In the genomic region with DNA sequence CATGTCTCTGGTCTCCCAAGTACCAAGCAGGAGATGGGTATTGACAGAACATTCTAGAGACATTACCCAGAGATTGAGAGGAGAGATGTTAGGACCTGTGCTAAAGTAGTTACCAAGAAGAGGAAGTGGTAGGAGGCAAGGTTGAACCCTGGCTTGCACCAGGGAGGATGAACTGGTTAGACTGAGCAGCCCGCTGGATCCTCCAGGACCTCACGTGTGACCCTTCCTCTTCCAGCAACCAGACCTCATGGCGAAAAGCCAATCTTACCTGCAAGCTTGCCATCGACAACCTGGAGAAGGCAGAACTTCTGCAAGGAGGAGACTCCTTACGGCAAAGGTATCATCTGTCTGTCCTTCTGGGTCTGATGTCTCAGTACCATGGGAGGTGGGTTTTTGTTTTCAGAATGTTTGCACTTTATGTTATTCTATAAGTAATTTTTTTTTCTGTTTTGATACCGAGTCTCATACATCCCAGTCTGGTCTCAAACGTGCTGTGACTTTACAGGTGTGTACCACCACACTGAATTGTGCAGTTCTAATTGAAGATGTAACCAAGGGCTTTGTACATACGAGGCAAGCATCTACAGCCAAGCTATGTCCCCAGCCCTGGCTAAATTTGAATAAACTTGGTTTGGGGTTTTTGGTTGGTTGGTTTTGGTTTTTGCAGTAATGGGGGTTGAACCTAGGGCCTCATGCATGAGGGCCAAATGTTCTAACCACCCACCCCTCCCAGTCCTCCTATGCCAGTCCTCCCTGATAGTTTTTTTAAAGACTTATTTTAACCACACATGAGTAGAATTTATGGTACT, we compare ENCODE assay signal across 25 mouse cellular contexts. TPM values are rescaled to one million over a fixed set of nuclear protein-coding genes. Genes with fewer than 3 reads are reported as not detected.
DNase-seq lines count a peak whose midpoint lies in the region; TF ChIP-seq lines count a peak whose summit lies in the region.
"Had no signal": no experiment of that assay in that cellular context is flagged by ENCODE, and none has a peak within 500 bp of the region (broad histone marks: within the 10 kb centered on the region; RNA-seq: fewer than 3 reads in every experiment).

No protein-coding gene starts in this region.

- peaks cover 4% of the 10 kb centered on the region for H3K4me1 ChIP-seq in bone marrow, adult 2 months (ENCODE audit: control insufficient read depth, insufficient read depth, low read length)
- H3K4me1 ChIP-seq: embryonic facial prominence, embryonic 12.5 days; forebrain, embryonic 12.5 days; hindbrain, embryonic 10.5 days; hindbrain, embryonic 15.5 days had no signal

- H3K4me3 ChIP-seq in bone marrow, adult 2 months (replicated peaks; ENCODE audit: control insufficient read depth, low read depth, low read length): no peak overlapping the region
- no peak overlapping the region for H3K4me3 ChIP-seq in gastrocnemius, adult 2 months
- H3K4me3 ChIP-seq: embryonic facial prominence, embryonic 12.5 days; forebrain, embryonic 12.5 days; hindbrain, embryonic 10.5 days; hindbrain, embryonic 15.5 days had no signal

- no peak for TF ChIP-seq POLR2A in bone marrow, adult 2 months (IDR thresholded peaks at IDR 0.05; ENCODE audit: borderline replicate concordance, control insufficient read depth, low read depth, low read length)

- DNase-seq in heart, adult 11 months: peak; percentile 85
- DNase-seq in heart, postnatal 36 days: no peak
- DNase-seq in spleen, adult 18-20 months: peak; percentile 24 to 34
- DNase-seq in spleen, postnatal 4 days (ENCODE audit: low spot score in 2 of 2): no peak
- DNase-seq in A20 (ENCODE audit: low read depth, low spot score): peak; percentile 93
- DNase-seq in gastrocnemius, adult 2 months: no peak
- DNase-seq in retina, embryonic 14.5 days (ENCODE audit: low spot score): no peak
- DNase-seq: adrenal gland, adult 8-10 months; adrenal gland, postnatal 36 days; cerebellum, adult 11 months; cerebellum, adult 9-10 months; cerebellum, postnatal 25 days; gastrocnemius, postnatal 25 days; heart, postnatal 10 days had no signal

- intact Hi-C loops in heart, postnatal 36 days (cut with DNase I): no loop called here
- intact Hi-C loops in gastrocnemius, adult 2 months (cut with DNase I): no loop called here

- TF ChIP-seq CTCF in bone marrow, adult 2 months (IDR thresholded peaks at IDR 0.05; ENCODE audit: control insufficient read depth, insufficient read depth, low read length): no peak
- no peak for TF ChIP-seq CTCF in gastrocnemius, adult 2 months (IDR thresholded peaks at IDR 0.05)

- H3K27ac ChIP-seq in bone marrow, adult 2 months (ENCODE audit: control insufficient read depth, insufficient read depth, low read depth, low read length, poor library complexity): peak overlapping the region; percentile 67; the same call in 1 of the 2 replicates
- no peak overlapping the region for H3K27ac ChIP-seq in gastrocnemius, adult 2 months
- H3K27ac ChIP-seq: embryonic facial prominence, embryonic 12.5 days; forebrain, embryonic 12.5 days; hindbrain, embryonic 10.5 days; hindbrain, embryonic 15.5 days had no signal

- 79% methylated on average over 8 of the region's 8 CpGs for WGBS in bone marrow, adult 2 months

RNA-seq across cellular contexts. Expression of gene Bnip1, which starts 8.8 kb away (rescaled TPM):
- 10 to 100 TPM; 24.5 to 27.2 TPM for total RNA-seq in heart, postnatal 36 days (2021)
- 20.7 and 29.5 TPM in 2 replicates for polyA plus RNA-seq in bone marrow, adult 2 months (2011; ENCODE audit: insufficient read depth, insufficient read length, low replicate concordance, missing spikeins)
- 10 to 100 TPM; 27.3 to 30.3 TPM for total RNA-seq in gastrocnemius, adult 2 months (2021)

RNA-seq across cellular contexts. Expression of gene Nkx2-5, which starts 55.1 kb away (rescaled TPM):
- 10 to 100 TPM; 80.7 TPM for total RNA-seq in heart, postnatal 36 days (2021)
- polyA plus RNA-seq in bone marrow, adult 2 months (2011; ENCODE audit: insufficient read depth, insufficient read length, low replicate concordance, missing spikeins): not detected in 2 replicates
- total RNA-seq in gastrocnemius, adult 2 months (2021): not detected
- total RNA-seq: adrenal gland, adult 8-10 months; adrenal gland, postnatal 36 days; G1E; gastrocnemius, adult 18-20 months; gastrocnemius, postnatal 25 days; granulocyte monocyte progenitor cell, adult 5-6 weeks had no signal
- polyA plus RNA-seq: brain, embryonic 14.5 days; cortical plate, adult 2 months; forebrain, embryonic 12.5 days; forebrain, embryonic 16.5 days; G1E; hindbrain, embryonic 10.5 days had no signal

Comparison
In these comparisons a context has a peak if more than half of its experiments do, and no peak if none do; other contexts are left out.
1. DNase-seq: peak in heart, adult 11 months (single experiment), spleen, adult 18-20 months (2 of 2) and A20 (single experiment); none in heart, postnatal 36 days (0 of 2), spleen, postnatal 4 days (0 of 2), gastrocnemius, adult 2 months (single experiment) and retina, embryonic 14.5 days (single experiment).
2. RNA of gene Nkx2-5, which starts 55.1 kb away (total RNA-seq): 80.7 TPM in heart, postnatal 36 days; not detected in gastrocnemius, adult 2 months; every median in the first group is over 10 times any median in the second.